Mouse (Mus musculus) forebrain, postnatal 0 days (tissue): ENCODE results near the gene Mki67. TPM values are rescaled to one million over a fixed set of nuclear protein-coding genes. Genes with fewer than 3 reads are reported as not detected.

Source experiments
- ATAC-seq: fragments of 200-750 bp; cut with Nextera tagmentation; 2 replicates; pipeline ENCODE4 v1.8.0; 2017; ENCODE audit warnings: mild to moderate bottlenecking, moderate library complexity
- DNase-seq: peaks from one replicate; pipeline ENCODE4 v3.0.0-alpha.2; 2015
- H3K27ac ChIP-seq: fragments of 300-500 bp; sonication (generic); 2 replicates; pipeline ENCODE4 v1.5.1; 2014; ENCODE audit warnings: low read depth, mild to moderate bottlenecking, antibody characterized with exemption, low read length, moderate library complexity, mixed read lengths
- H3K27me3 ChIP-seq: fragments of 300-500 bp; sonication (generic); 2 replicates; pipeline ENCODE4 v1.6.1; 2014; ENCODE audit warnings: mild to moderate bottlenecking, low read length, mixed read lengths; ENCODE audit not compliant: insufficient read depth
- H3K36me3 ChIP-seq: fragments of 300-500 bp; sonication (generic); 2 replicates; pipeline ENCODE4 v1.6.1; 2014; ENCODE audit warnings: mild to moderate bottlenecking, moderate library complexity; ENCODE audit not compliant: insufficient read depth
- H3K4me1 ChIP-seq: fragments of 300-500 bp; sonication (generic); 2 replicates; pipeline ENCODE4 v1.6.1; 2014; ENCODE audit warnings: antibody characterized with exemption; ENCODE audit not compliant: insufficient read depth
- H3K4me2 ChIP-seq: fragments of 300-500 bp; sonication (generic); 2 replicates; pipeline ENCODE4 v1.6.1; 2014; ENCODE audit warnings: low read depth, mild to moderate bottlenecking, moderate library complexity
- H3K4me3 ChIP-seq: fragments of 300-500 bp; sonication (generic); 2 replicates; pipeline ENCODE4 v1.5.1; 2014; ENCODE audit warnings: low read depth, low read length, mixed read lengths
- H3K9ac ChIP-seq: fragments of 300-500 bp; sonication (generic); 2 replicates; pipeline ENCODE4 v1.6.1; 2014; ENCODE audit warnings: mild to moderate bottlenecking
- H3K9me3 ChIP-seq: fragments of 300-500 bp; sonication (generic); 2 replicates; pipeline ENCODE4 v1.6.1; 2016; ENCODE audit warnings: low read length
- CTCF ChIP-seq: sonication (generic); IDR thresholded peaks from 2 replicates; pipeline ENCODE4 v1.5.1; 2016; ENCODE audit warnings: antibody characterized with exemption, control low read depth, low read depth
- WGBS: fragments of 180-500 bp; shearing (Covaris S2); extraction: QIAGEN DNeasy Blood & Tissue Kit; methylation state at CpG from one replicate; pipeline ENCODE4 v1.1.7; 2014; 5-methylcytosine and 5-hydroxymethylcytosine counted together
- polyA plus RNA-seq: library from polyadenylated mRNA; unstranded; fragments of >200 nt; fragmentation: Nextera tagmentation; extraction: Ambion mirVana; gene quantifications from 2 replicates; pipeline ENCODE4 v1.2.1, GENCODE M21; 2015
- total RNA-seq: library from RNA; depleted of rRNA; stranded (reverse); fragments of >200 nt; gene quantifications from 2 replicates; pipeline ENCODE4 v1.2.3, GENCODE M21; 2014

Mki67 gene
- total and polyA plus RNA-seq, 2 experiments from 2014 or later, result 4.0 to 15.8 TPM

DNA sequence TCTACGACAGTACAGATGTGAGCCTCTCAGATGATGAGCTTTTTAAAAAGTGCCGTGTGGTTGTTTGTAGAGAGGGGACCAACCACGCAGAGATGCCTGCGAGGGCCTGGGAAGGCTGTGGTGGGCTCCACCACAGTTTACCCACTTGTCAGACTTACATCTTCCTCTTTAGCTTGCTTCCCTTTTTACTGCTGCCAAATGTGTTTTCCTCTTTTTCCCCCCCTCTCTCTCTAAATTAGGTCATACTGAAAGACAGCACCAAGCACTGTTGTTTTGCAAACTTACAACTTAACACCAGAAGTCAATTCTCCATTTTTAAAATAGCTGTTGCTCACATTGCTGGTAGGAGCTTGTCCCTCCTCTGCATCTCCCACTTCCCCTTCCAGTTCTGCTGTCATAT lies 61.0 kb downstream of the Mki67 start:
- H3K9me3 ChIP-seq, result no peaks in the 10 kb centered on the region
- DNase-seq (no peak), ATAC-seq (no peak)
- H3K4me2 ChIP-seq, result no peak overlapping the region
- no peaks in the 10 kb centered on the region for H3K36me3 ChIP-seq
- H3K4me1 ChIP-seq, result no peaks in the 10 kb centered on the region
- no peak overlapping the region for H3K9ac ChIP-seq
- TF ChIP-seq CTCF, result no peak
- WGBS, result 84% methylated on average over 4 of the region's 4 CpGs
- no peak overlapping the region for H3K27ac ChIP-seq
- no peaks in the 10 kb centered on the region for H3K27me3 ChIP-seq
- H3K4me3 ChIP-seq, result no peak overlapping the region

DNA sequence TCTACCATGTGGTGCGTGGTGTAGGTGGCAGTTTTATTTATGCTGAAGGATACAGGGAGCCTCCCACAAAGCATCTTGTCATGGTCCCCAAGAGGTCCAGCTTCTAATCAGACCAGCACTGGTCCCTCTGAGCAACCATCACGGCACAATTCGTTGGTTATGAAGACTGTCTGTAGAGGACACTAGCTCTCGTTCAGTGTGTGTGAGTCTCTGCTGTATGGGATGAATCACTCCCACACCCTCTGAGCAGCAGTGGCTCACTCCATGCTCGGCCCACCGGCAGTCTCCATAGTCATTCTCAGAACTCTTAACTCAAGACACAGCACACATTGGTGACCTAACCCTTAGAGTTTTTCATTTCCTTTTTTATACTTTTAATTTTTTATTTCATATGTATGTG lies 61.9 kb downstream of the Mki67 start:
- no peak for TF ChIP-seq CTCF
- H3K4me1 ChIP-seq, result no peaks in the 10 kb centered on the region
- WGBS, result 94% methylated on average over 6 of the region's 6 CpGs

DNA sequence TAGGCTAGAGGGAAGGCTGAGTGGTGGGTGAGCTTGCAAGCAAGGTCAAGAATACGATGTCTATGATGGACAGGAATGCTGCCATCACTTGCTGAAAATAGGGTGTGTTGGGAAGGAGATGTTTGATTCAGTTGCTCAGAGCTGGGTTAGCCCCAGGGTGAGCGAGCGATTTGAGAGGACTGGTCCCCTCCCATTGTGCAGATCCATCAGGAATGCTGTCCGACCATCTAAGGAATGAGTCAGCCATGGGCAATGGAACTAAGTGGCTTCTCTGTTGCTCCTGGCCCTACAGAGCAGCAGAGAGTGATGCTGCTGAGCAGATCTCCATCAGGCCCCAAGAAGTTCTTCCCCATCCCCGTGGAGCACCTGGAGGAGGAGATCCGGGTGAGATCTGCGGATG lies 62.6 kb downstream of the Mki67 start:
- WGBS, result 87% methylated on average over 7 of the region's 7 CpGs
- no peak for TF ChIP-seq CTCF
- ATAC-seq (no peak), DNase-seq (no peak)
- Histone ChIP-seq H3K36me3 (no peaks in the 10 kb centered on the region), H3K27me3 (no peaks in the 10 kb centered on the region), H3K4me1 (no peaks in the 10 kb centered on the region), H3K27ac (no peak overlapping the region), H3K9me3 (no peaks in the 10 kb centered on the region), H3K4me3 (no peak overlapping the region), H3K9ac (no peak overlapping the region), H3K4me2 (no peak overlapping the region)

More for the DNA sequence above, 61.9 kb downstream of the Mki67 start:
- no peak overlapping the region for H3K4me2 ChIP-seq
- H3K9ac ChIP-seq, result no peak overlapping the region
- H3K9me3 ChIP-seq, result no peaks in the 10 kb centered on the region
- ATAC-seq (no peak), DNase-seq (no peak)
- no peak overlapping the region for H3K27ac ChIP-seq
- H3K27me3 ChIP-seq, result no peaks in the 10 kb centered on the region
- no peak overlapping the region for H3K4me3 ChIP-seq
- H3K36me3 ChIP-seq, result no peaks in the 10 kb centered on the region

DNA sequence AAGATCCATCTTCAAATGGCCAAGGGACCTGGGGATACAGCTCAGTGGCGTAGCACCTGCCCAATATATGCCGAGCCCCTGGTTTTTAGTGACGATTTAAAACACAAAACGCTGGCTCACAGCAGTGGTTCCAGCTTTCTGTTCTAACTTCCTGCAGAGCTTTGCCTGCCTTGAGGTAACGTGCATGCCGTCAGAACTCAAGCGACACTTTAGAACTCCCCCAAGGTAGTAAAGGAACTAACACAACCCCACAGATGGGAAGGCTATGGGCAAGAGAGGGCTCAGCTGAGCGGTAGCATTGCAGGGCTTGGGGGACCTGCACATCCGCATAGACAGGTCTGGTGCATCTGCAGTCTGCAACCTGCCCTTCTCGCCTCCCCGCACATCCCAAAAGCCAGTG lies 63.4 kb downstream of the Mki67 start:
- WGBS, result 74% methylated on average over 11 of the region's 11 CpGs
- Histone ChIP-seq H3K4me2 (no peak overlapping the region), H3K4me1 (no peaks in the 10 kb centered on the region), H3K36me3 (no peaks in the 10 kb centered on the region), H3K27me3 (no peaks in the 10 kb centered on the region), H3K4me3 (no peak overlapping the region), H3K27ac (no peak overlapping the region), H3K9ac (no peak overlapping the region), H3K9me3 (no peaks in the 10 kb centered on the region)
- no peak for DNase-seq
- TF ChIP-seq CTCF, result no peak
- no peak for ATAC-seq

DNA sequence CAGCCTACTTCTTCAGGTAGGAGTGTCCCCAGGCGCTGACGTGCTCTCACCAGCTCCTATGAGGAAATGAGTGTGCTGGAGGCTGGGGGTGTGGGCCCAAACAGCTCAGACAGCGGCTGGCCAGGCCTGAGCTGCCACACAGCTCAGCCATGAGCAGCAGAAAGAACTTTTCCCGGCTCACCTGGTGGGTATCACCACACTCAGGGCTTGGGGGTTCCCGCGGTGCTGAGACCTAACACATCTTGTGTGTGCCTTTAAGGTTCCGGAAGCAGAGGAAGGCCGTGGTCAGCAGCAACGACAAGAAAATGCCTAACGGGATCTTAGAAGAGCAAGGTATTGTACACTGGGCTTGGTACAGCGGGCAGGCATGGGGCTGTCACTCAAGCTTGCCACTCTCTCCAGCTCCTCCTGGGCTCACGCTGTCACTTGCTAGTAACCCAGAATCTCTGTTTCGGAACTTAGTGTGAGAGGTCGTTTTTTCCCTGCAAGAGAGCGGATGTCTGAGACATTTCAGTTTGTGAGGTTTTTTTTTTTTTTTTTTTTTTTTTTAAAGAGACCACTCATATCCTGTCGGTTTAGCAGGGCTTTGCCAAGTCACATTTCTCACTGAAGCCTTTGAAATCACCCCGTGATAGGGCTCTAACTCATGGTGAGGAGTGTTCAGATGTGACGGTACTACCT lies 64.2 kb downstream of the Mki67 start:
- H3K4me1 ChIP-seq, result no peaks in the 10 kb centered on the region
- H3K9me3 ChIP-seq, result no peaks in the 10 kb centered on the region
- no peaks in the 10 kb centered on the region for H3K36me3 ChIP-seq
- no peak overlapping the region for H3K27ac ChIP-seq
- 59% methylated on average over 18 of the region's 18 CpGs for WGBS
- no peak overlapping the region for H3K9ac ChIP-seq
- H3K4me3 ChIP-seq, result no peak overlapping the region
- no peaks in the 10 kb centered on the region for H3K27me3 ChIP-seq
- peak overlapping the region; percentile 21; the same call in 1 of the 2 replicates for H3K4me2 ChIP-seq
- DNase-seq, result no peak
- ATAC-seq, result no peak
- TF ChIP-seq CTCF, result no peak

DNA sequence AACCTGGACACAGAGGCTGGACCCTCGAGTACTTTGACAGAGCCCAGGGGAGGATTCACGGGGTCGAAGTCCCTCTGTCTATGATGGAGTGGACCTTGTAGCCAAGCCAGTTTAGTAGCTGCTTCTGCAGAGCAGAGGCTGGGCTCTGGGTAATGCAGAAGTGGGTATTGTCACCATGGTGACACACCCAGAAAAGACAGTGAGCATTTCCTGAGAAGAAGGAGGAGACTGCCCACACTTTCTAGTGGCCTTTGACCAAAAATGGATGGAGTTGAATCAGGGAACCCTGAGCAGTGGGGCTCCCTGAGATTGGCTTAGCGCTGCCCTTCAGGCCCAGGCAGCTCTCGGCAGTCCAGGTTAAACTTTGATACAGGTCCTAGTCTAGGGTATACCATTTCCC lies 66.1 kb downstream of the Mki67 start:
- WGBS, result 89% methylated on average over 5 of the region's 5 CpGs
- DNase-seq, result no peak

DNA sequence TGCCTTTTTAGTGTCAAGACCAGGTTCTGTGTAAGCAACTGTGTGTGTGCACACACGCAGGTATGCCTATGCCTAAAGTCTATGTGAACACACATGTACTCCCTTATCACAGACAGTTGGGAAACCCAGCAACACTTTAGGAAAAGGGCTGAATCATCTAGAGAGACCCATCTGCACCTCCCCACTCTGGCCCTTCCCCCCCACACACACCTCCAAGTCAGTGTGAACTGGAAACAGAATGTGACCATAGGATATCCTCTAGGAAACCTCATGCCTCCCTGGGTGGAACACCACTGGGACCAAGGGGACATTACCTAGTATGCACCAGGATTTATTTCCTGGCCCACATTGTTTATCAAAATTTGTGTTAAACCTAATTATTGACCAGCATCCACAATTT lies 66.9 kb downstream of the Mki67 start:
- WGBS, result 95% methylated on average over 1 of the region's 1 CpGs
- no peaks in the 10 kb centered on the region for H3K36me3 ChIP-seq

More for the DNA sequence above, 66.1 kb downstream of the Mki67 start:
- no peak overlapping the region for H3K4me2 ChIP-seq
- no peak for ATAC-seq
- no peak overlapping the region for H3K4me3 ChIP-seq
- H3K4me1 ChIP-seq, result no peaks in the 10 kb centered on the region
- no peaks in the 10 kb centered on the region for H3K36me3 ChIP-seq
- no peak overlapping the region for H3K27ac ChIP-seq
- no peaks in the 10 kb centered on the region for H3K27me3 ChIP-seq
- TF ChIP-seq CTCF, result no peak
- H3K9ac ChIP-seq, result no peak overlapping the region
- no peaks in the 10 kb centered on the region for H3K9me3 ChIP-seq

More for the DNA sequence above, 66.9 kb downstream of the Mki67 start:
- Histone ChIP-seq H3K4me1 (no peaks in the 10 kb centered on the region), H3K4me3 (no peak overlapping the region), H3K9me3 (no peaks in the 10 kb centered on the region), H3K27me3 (no peaks in the 10 kb centered on the region), H3K9ac (no peak overlapping the region), H3K27ac (no peak overlapping the region), H3K4me2 (no peak overlapping the region)
- DNase-seq, result no peak
- no peak for ATAC-seq
- no peak for TF ChIP-seq CTCF
